Mouse (Mus musculus) urinary bladder, postnatal 36 days (tissue): ENCODE results near the gene Ano2.

ENCODE experiments used
- DNase-seq, 2 experiments: peaks; one replicate each; pipeline ENCODE4 v3.0.0; 2022; ENCODE audit warnings: low spot score in 2 of 2, mixed read lengths in 1 of 2

Gene Ano2

GRCm38 (mm10) chr6:125690057-125690703 is at the start of gene Ano2:
Ano2 (plus strand) TSS chr6:125690419.
- DNase-seq = no peak

- DNase-seq = no peak
Observed at GRCm38 (mm10) chr6:125640486-125640885, 49.7 kb upstream of the Ano2 start.

GRCm38 (mm10) chr6:125641146-125641545 is 49.1 kb upstream of the Ano2 start:
- DNase-seq = no peak

- DNase-seq = no peak
Observed at GRCm38 (mm10) chr6:125648964-125649363, 41.3 kb upstream of the Ano2 start.

GRCm38 (mm10) chr6:125651335-125651734 is 38.9 kb upstream of the Ano2 start:
- DNase-seq = no peak

GRCm38 (mm10) chr6:125653416-125653815 is 36.8 kb upstream of the Ano2 start:
- peak in 1 of 2 experiments; percentile 16 for DNase-seq

GRCm38 (mm10) chr6:125656921-125657320 is 33.3 kb upstream of the Ano2 start:
- DNase-seq = no peak

GRCm38 (mm10) chr6:125657966-125658365 is 32.3 kb upstream of the Ano2 start:
- no peak for DNase-seq

- peak; percentile 38 to 74 for DNase-seq
Observed at GRCm38 (mm10) chr6:125661106-125661877, 28.9 kb upstream of the Ano2 start.

- DNase-seq = no peak
Observed at GRCm38 (mm10) chr6:125663906-125664305, 26.3 kb upstream of the Ano2 start.

GRCm38 (mm10) chr6:125671835-125672234 is 18.4 kb upstream of the Ano2 start:
- DNase-seq = no peak

- DNase-seq = no peak
Observed at GRCm38 (mm10) chr6:125678492-125678891, 11.7 kb upstream of the Ano2 start.

GRCm38 (mm10) chr6:125680613-125681012 is 9.6 kb upstream of the Ano2 start:
- no peak for DNase-seq

GRCm38 (mm10) chr6:125685420-125685819 is 4.8 kb upstream of the Ano2 start:
- no peak for DNase-seq

- DNase-seq = no peak
Observed at GRCm38 (mm10) chr6:125687986-125688385, 2.2 kb upstream of the Ano2 start.

- no peak for DNase-seq
Observed at GRCm38 (mm10) chr6:125701146-125701545, 10.9 kb downstream of the Ano2 start.

GRCm38 (mm10) chr6:125711261-125711660 is 21.0 kb downstream of the Ano2 start:
- DNase-seq = no peak

- no peak for DNase-seq
Observed at GRCm38 (mm10) chr6:125726408-125726807, 36.2 kb downstream of the Ano2 start.

GRCm38 (mm10) chr6:125727484-125727911 is 37.3 kb downstream of the Ano2 start:
- DNase-seq = no peak

- DNase-seq = no peak
Observed at GRCm38 (mm10) chr6:125729471-125729870, 39.3 kb downstream of the Ano2 start.

- DNase-seq = no peak
Observed at GRCm38 (mm10) chr6:125729986-125730535, 39.8 kb downstream of the Ano2 start.

- DNase-seq = no peak
Observed at GRCm38 (mm10) chr6:125737511-125738285, 47.5 kb downstream of the Ano2 start.
